Comparison of ENCODE assay signal across 8 mouse cellular contexts in genomic region chr12:36381441-36382340, GRCm38 (mm10). TPM values are rescaled to one million over a fixed set of nuclear protein-coding genes. Genes with fewer than 3 reads are reported as not detected.
DNase-seq lines count a peak whose midpoint lies in the region; ATAC-seq lines count a peak whose summit lies in the region.

Ispd (plus strand) TSS chr12:36381450.
D630036H23Rik (minus strand) TSS chr12:36382181.

- H3K4me2 ChIP-seq in hindbrain, embryonic 16.5 days (ENCODE audit: low read length): peak within 1 kb of the TSS; percentile 71

- H3K27ac ChIP-seq in hindbrain, embryonic 16.5 days (ENCODE audit: low read depth, low read length): peak within 1 kb of the TSS; percentile 96

- WGBS in hindbrain, embryonic 16.5 days: under 1% methylated on average over 64 of the region's 64 CpGs

- peak; percentile 96 for ATAC-seq in hindbrain, embryonic 16.5 days

- H3K27me3 ChIP-seq in hindbrain, embryonic 16.5 days (replicated peaks; ENCODE audit: control insufficient read depth, insufficient read depth, low read length): no peaks in the 10 kb centered on the region

- peak within 1 kb of the TSS; percentile 89 for H3K9ac ChIP-seq in hindbrain, embryonic 16.5 days (ENCODE audit: low read depth, low read length)

- H3K4me3 ChIP-seq in hindbrain, embryonic 16.5 days (ENCODE audit: low read length): peak within 1 kb of the TSS; percentile 51

- H3K36me3 ChIP-seq in hindbrain, embryonic 16.5 days (ENCODE audit: control insufficient read depth, insufficient read depth, low read length): no peaks in the 10 kb centered on the region

- peaks cover 3% of the 10 kb centered on the region; the same call in 1 of the 2 replicates for H3K4me1 ChIP-seq in hindbrain, embryonic 16.5 days (ENCODE audit: control insufficient read depth, insufficient read depth, low read depth, low read length)

- H3K9me3 ChIP-seq in hindbrain, embryonic 16.5 days (ENCODE audit: control insufficient read depth, low read length): no peaks in the 10 kb centered on the region

- peak; percentile 43 for DNase-seq in WW6 (ENCODE audit: low read depth, low spot score)
- peak; percentile 96 for DNase-seq in cerebellum, postnatal 25 days
- peak; percentile 75 for DNase-seq in gastrocnemius, adult 18-20 months (ENCODE audit: low spot score)
- DNase-seq in left cerebral cortex, adult 11 months (ENCODE audit: low spot score): peak; percentile 75
- peak; percentile 92 for DNase-seq in lung, postnatal 36 days
- peak; percentile 88 for DNase-seq in retina, embryonic 14.5 days (ENCODE audit: low spot score)
- DNase-seq in thymus, postnatal 36 days: peak; percentile 77 to 79

RNA-seq across cellular contexts. Expression of gene Ispd, which starts in this region (rescaled TPM):
- total RNA-seq in gastrocnemius, adult 18-20 months (2021): 1 to 10 TPM; 3.1 to 3.8 TPM
- 13.6 and 13.9 TPM in 2 replicates for polyA plus RNA-seq in hindbrain, embryonic 16.5 days (2015; fragmentation: Nextera tagmentation; extraction: Ambion mirVana)

RNA-seq across cellular contexts. Expression of gene D630036H23Rik, which starts in this region (rescaled TPM):
- under 1 TPM; 0.50 to 0.75 TPM for total RNA-seq in gastrocnemius, adult 18-20 months (2021)
- 2.1 TPM in 2 replicates for polyA plus RNA-seq in hindbrain, embryonic 16.5 days (2015; fragmentation: Nextera tagmentation; extraction: Ambion mirVana)

Comparison
In these comparisons a context has a peak if more than half of its experiments do, and no peak if none do; other contexts are left out.
1. Peak in every context shown above with its lines: DNase-seq, ATAC-seq, H3K4me3 ChIP-seq and H3K27ac ChIP-seq.
2. DNase-seq: peak in every context shown above with its lines; median percentile 96 in cerebellum, postnatal 25 days; 92 in lung, postnatal 36 days; 88 in retina, embryonic 14.5 days; 78 in thymus, postnatal 36 days; 75 in gastrocnemius, adult 18-20 months; 75 in left cerebral cortex, adult 11 months; 43 in WW6.